Comparison of ENCODE assay signal across 8 mouse cellular contexts in genomic region chr6:115853091-115853813, GRCm38 (mm10). TPM values are rescaled to one million over a fixed set of nuclear protein-coding genes. Genes with fewer than 3 reads are reported as not detected.
DNase-seq lines count a peak whose midpoint lies in the region; ATAC-seq and TF ChIP-seq lines count a peak whose summit lies in the region.

Gene Mbd4 (minus strand): TSS chr6:115853371.
Gene Ift122 (plus strand): TSS chr6:115853470.

- no peaks in the 10 kb centered on the region for H3K9me3 ChIP-seq in erythroblast, embryonic 14.5 days (ENCODE audit: control insufficient read depth, low read length)
- no peaks in the 10 kb centered on the region for H3K9me3 ChIP-seq in heart, embryonic 11.5 days (replicated peaks; ENCODE audit: control insufficient read depth, low read length)
- no peaks in the 10 kb centered on the region for H3K9me3 ChIP-seq in kidney, embryonic 16.5 days (ENCODE audit: low read length)

- H3K79me2 ChIP-seq in C2C12 (ENCODE audit: control insufficient read depth, insufficient read depth) (peaks cover 12% of the 10 kb centered on the region), myocyte (ENCODE audit: control insufficient read depth, insufficient read depth) (peaks cover 5% of the 10 kb centered on the region)
- no peaks in the 10 kb centered on the region for H3K79me2 ChIP-seq in liver, adult 2 months (ENCODE audit: control insufficient read depth, insufficient read depth, low read length)

- no peaks in the 10 kb centered on the region for H3K79me3 ChIP-seq in C2C12 (ENCODE audit: low read depth)

- peak within 1 kb of the TSS; percentile 80 for H3K4me2 ChIP-seq in heart, embryonic 11.5 days
- H3K4me2 ChIP-seq in kidney, embryonic 16.5 days (replicated peaks; ENCODE audit: low read depth, low read length) = peak within 1 kb of the TSS; percentile 60
- peak within 1 kb of the TSS; percentile 99 for H3K4me2 ChIP-seq in myocyte (ENCODE audit: low read depth)

- H3K4me1 ChIP-seq in erythroblast, embryonic 14.5 days (ENCODE audit: control insufficient read depth) = peaks cover 36% of the 10 kb centered on the region
- peaks cover 20% of the 10 kb centered on the region for H3K4me1 ChIP-seq in heart, embryonic 11.5 days (ENCODE audit: control insufficient read depth, insufficient read depth, low read length)
- H3K4me1 ChIP-seq in kidney, embryonic 16.5 days (ENCODE audit: insufficient read depth, low read length) = peaks cover 17% of the 10 kb centered on the region
- 0 out of 2 replicates have a peak, but pooled peaks cover 2% of the 10 kb centered on the region for H3K4me1 ChIP-seq in liver, adult 2 months (ENCODE audit: control insufficient read depth, insufficient read depth, low read length)

- H3K27me3 ChIP-seq in C2C12 (ENCODE audit: control insufficient read depth, insufficient read depth, insufficient read length) = no peaks in the 10 kb centered on the region
- no peaks in the 10 kb centered on the region for H3K27me3 ChIP-seq in erythroblast, embryonic 14.5 days (ENCODE audit: control insufficient read depth)
- H3K27me3 ChIP-seq in heart, embryonic 11.5 days (ENCODE audit: control insufficient read depth, insufficient read depth, low read length) = no peaks in the 10 kb centered on the region
- H3K27me3 ChIP-seq in kidney, embryonic 16.5 days (ENCODE audit: insufficient read depth, low read length) = no peaks in the 10 kb centered on the region
- H3K27me3 ChIP-seq in liver, adult 2 months (ENCODE audit: control insufficient read depth, insufficient read depth, low read length) = no peaks in the 10 kb centered on the region
- no peaks in the 10 kb centered on the region for H3K27me3 ChIP-seq in myocyte (ENCODE audit: control insufficient read depth, insufficient read depth, insufficient read length)
- no peaks in the 10 kb centered on the region for H3K27me3 ChIP-seq in splenic B cell, adult 2 months (ENCODE audit: control insufficient read depth, insufficient read depth, low read length, poor library complexity, severe bottlenecking)

- WGBS in heart, embryonic 11.5 days (ENCODE audit: insufficient replicate concordance) = under 1% methylated on average over 51 of the region's 51 CpGs
- WGBS in kidney, embryonic 16.5 days = under 1% methylated on average over 51 of the region's 51 CpGs
- under 1% methylated on average over 51 of the region's 51 CpGs for WGBS in liver, adult 2 months

- H3ac ChIP-seq in C2C12 (ENCODE audit: control insufficient read depth, insufficient read length, low read depth) (peak within 1 kb of the TSS; percentile 90), myocyte (ENCODE audit: control insufficient read depth, insufficient read length) (peak within 1 kb of the TSS; percentile 35)

- peak; percentile 100 for DNase-seq in brain, embryonic 14.5 days (ENCODE audit: low read depth)
- peak; percentile 95 for DNase-seq in liver, adult 2 months (ENCODE audit: extremely low read depth, low read depth, low spot score)
- peak; percentile 100 for DNase-seq in splenic B cell, adult 2 months (ENCODE audit: low read depth, low spot score)

- H3K27ac ChIP-seq in heart, embryonic 11.5 days (ENCODE audit: low read depth, low read length) = peak within 1 kb of the TSS; percentile 86
- H3K27ac ChIP-seq in kidney, embryonic 16.5 days (ENCODE audit: low read length) = peak within 1 kb of the TSS; percentile 92
- H3K27ac ChIP-seq in liver, adult 2 months (replicated peaks; ENCODE audit: insufficient read depth, low read depth, low read length) = peak within 1 kb of the TSS; percentile 17; the same call in 1 of the 2 replicates

- peaks cover 8% of the 10 kb centered on the region for H3K36me3 ChIP-seq in C2C12 (ENCODE audit: control insufficient read depth, insufficient read depth)
- H3K36me3 ChIP-seq in erythroblast, embryonic 14.5 days (ENCODE audit: control insufficient read depth) = peaks cover 34% of the 10 kb centered on the region
- H3K36me3 ChIP-seq in heart, embryonic 11.5 days (ENCODE audit: control insufficient read depth, insufficient read depth, low read length) = peaks cover 2% of the 10 kb centered on the region; the same call in 1 of the 2 replicates
- peaks cover 11% of the 10 kb centered on the region; the same call in 1 of the 2 replicates for H3K36me3 ChIP-seq in kidney, embryonic 16.5 days (ENCODE audit: insufficient read depth, low read length)
- H3K36me3 ChIP-seq in liver, adult 2 months (ENCODE audit: control insufficient read depth, insufficient read depth, low read length) = no peaks in the 10 kb centered on the region
- no peaks in the 10 kb centered on the region for H3K36me3 ChIP-seq in myocyte (ENCODE audit: control insufficient read depth, insufficient read depth)
- 0 out of 2 replicates have a peak, but pooled peaks cover 2% of the 10 kb centered on the region for H3K36me3 ChIP-seq in splenic B cell, adult 2 months (ENCODE audit: control insufficient read depth, insufficient read depth, low read length, poor library complexity, severe bottlenecking)

- TF ChIP-seq POLR2A in brain, embryonic 14.5 days (IDR thresholded peaks at IDR 0.05; ENCODE audit: borderline replicate concordance, extremely low read depth, insufficient read depth, insufficient read length, poor library complexity, severe bottlenecking) = no peak
- TF ChIP-seq POLR2A in liver, adult 2 months (IDR thresholded peaks at IDR 0.05; ENCODE audit: extremely low read depth, insufficient read depth, low read length) = no peak
- no peak for TF ChIP-seq POLR2A in myocyte (IDR thresholded peaks at IDR 0.05; ENCODE audit: insufficient read length, low read depth)

- H3K4me3 ChIP-seq in C2C12 (ENCODE audit: insufficient read depth, poor library complexity, severe bottlenecking) = peak within 1 kb of the TSS; percentile 63
- peak within 1 kb of the TSS; percentile 77 for H3K4me3 ChIP-seq in erythroblast, embryonic 14.5 days (replicated peaks)
- peak within 1 kb of the TSS; percentile 58 for H3K4me3 ChIP-seq in heart, embryonic 11.5 days (ENCODE audit: low read depth, low read length)
- H3K4me3 ChIP-seq in kidney, embryonic 16.5 days (ENCODE audit: low read length) = peak within 1 kb of the TSS; percentile 62
- peak within 1 kb of the TSS; percentile 67 for H3K4me3 ChIP-seq in liver, adult 2 months (ENCODE audit: insufficient read depth, low read depth, low read length)
- peak within 1 kb of the TSS; percentile 65 for H3K4me3 ChIP-seq in myocyte

- peak; percentile 96 for ATAC-seq in heart, embryonic 11.5 days (replicated peaks; ENCODE audit: insufficient number of reproducible peaks, low FRiP score, low TSS enrichment)
- peak; percentile 99 for ATAC-seq in kidney, embryonic 16.5 days (ENCODE audit: low FRiP score, low TSS enrichment)

- H3K9ac ChIP-seq in heart, embryonic 11.5 days (ENCODE audit: low read depth, low read length) = peak within 1 kb of the TSS; percentile 74
- peak within 1 kb of the TSS; percentile 70 for H3K9ac ChIP-seq in kidney, embryonic 16.5 days (replicated peaks; ENCODE audit: low read length)
- H3K9ac ChIP-seq in liver, adult 2 months (ENCODE audit: low read depth, low read length) = peak within 1 kb of the TSS; percentile 26

- TF ChIP-seq CTCF in C2C12 (IDR thresholded peaks at IDR 0.05; ENCODE audit: control insufficient read depth, insufficient read depth, insufficient read length) = no peak
- TF ChIP-seq CTCF in brain, embryonic 14.5 days (IDR thresholded peaks at IDR 0.05; ENCODE audit: borderline replicate concordance, extremely low read depth, insufficient read depth, insufficient read length) = 0 out of 2 replicates have a peak, but pooled peaks have one; percentile 25
- TF ChIP-seq CTCF in liver, adult 2 months (IDR thresholded peaks at IDR 0.05; ENCODE audit: low read depth, low read length) = peak; percentile 77

TF ChIP-seq in C2C12, 6 proteins besides CTCF, POLR2A, EP300 and RAD21:
- TF ChIP-seq FOSL1 (IDR thresholded peaks at IDR 0.05; ENCODE audit: insufficient read depth, low read length, poor library complexity, severe bottlenecking) (no peak), MAX (IDR thresholded peaks at IDR 0.05) (no peak), MYOD1 (IDR thresholded peaks at IDR 0.05; ENCODE audit: control insufficient read depth, insufficient read length, low read depth) (no peak), CEBPB (IDR thresholded peaks at IDR 0.05; ENCODE audit: low read depth) (no peak), USF1 (IDR thresholded peaks at IDR 0.05; ENCODE audit: low read depth) (no peak), MYOG (IDR thresholded peaks at IDR 0.05; ENCODE audit: control insufficient read depth, extremely low read depth, insufficient read length) (no peak)

TF ChIP-seq in myocyte, 11 proteins besides CTCF, POLR2A, EP300 and RAD21:
- no peak for TF ChIP-seq CEBPB (IDR thresholded peaks at IDR 0.05; ENCODE audit: insufficient read depth, poor library complexity, severe bottlenecking)
- peak; percentile 83 for TF ChIP-seq E2F4 (IDR thresholded peaks at IDR 0.05; ENCODE audit: insufficient read depth)

RNA-seq across cellular contexts. Expression of gene Mbd4, which starts in this region (rescaled TPM):
- polyA plus RNA-seq in C2C12 (2012; fragmentation: generic; extraction: Trizol) = 1.4 TPM
- 10.2 and 12.8 TPM in 2 replicates for polyA plus RNA-seq in brain, embryonic 14.5 days (2012; rRNA removed)
- polyA plus RNA-seq in erythroblast, embryonic 14.5 days (2012) = 0.02 and 0.06 TPM in 2 replicates
- polyA plus RNA-seq in heart, embryonic 11.5 days (2014; fragmentation: Nextera tagmentation; extraction: Ambion mirVana) = 12.5 and 14.6 TPM in 2 replicates
- polyA plus RNA-seq in kidney, embryonic 16.5 days (2015; fragmentation: Nextera tagmentation; extraction: Ambion mirVana) = 18.6 and 22.0 TPM in 2 replicates
- total RNA-seq in liver, adult 2 months (2014; rRNA removed) = 1.1 and 1.8 TPM in 2 replicates
- polyA plus RNA-seq in liver, adult 2 months (2012; rRNA removed) = 0.21 and 0.31 TPM in 2 replicates
- 0.56 TPM for polyA plus RNA-seq in myocyte (2012; fragmentation: generic; extraction: Trizol)

RNA-seq across cellular contexts. Expression of gene Ift122, which starts in this region (rescaled TPM):
- polyA plus RNA-seq in C2C12 (2012; fragmentation: generic; extraction: Trizol) (13.4 TPM), myocyte (2012; fragmentation: generic; extraction: Trizol) (21.4 TPM)
- polyA plus RNA-seq in brain, embryonic 14.5 days (2012; rRNA removed) = 28.1 and 28.9 TPM in 2 replicates
- 0.02 TPM in 2 replicates for polyA plus RNA-seq in erythroblast, embryonic 14.5 days (2012)
- 21.0 and 26.7 TPM in 2 replicates for polyA plus RNA-seq in heart, embryonic 11.5 days (2014; fragmentation: Nextera tagmentation; extraction: Ambion mirVana)
- polyA plus RNA-seq in kidney, embryonic 16.5 days (2015; fragmentation: Nextera tagmentation; extraction: Ambion mirVana) = 38.4 and 40.1 TPM in 2 replicates
- total RNA-seq in liver, adult 2 months (2014; rRNA removed) = 3.0 and 3.6 TPM in 2 replicates
- 2.0 TPM in 2 replicates for polyA plus RNA-seq in liver, adult 2 months (2012; rRNA removed)

Comparison
In these comparisons a context has a peak if more than half of its experiments do, and no peak if none do; other contexts are left out.
1. Peak in every context shown above with its lines: DNase-seq, ATAC-seq, H3K4me3 ChIP-seq and H3K27ac ChIP-seq.
2. H3K27ac ChIP-seq: peak in every context shown above with its lines; median percentile 92 in kidney, embryonic 16.5 days; 86 in heart, embryonic 11.5 days; 17 in liver, adult 2 months.